Mouse (Mus musculus): ENCODE results near the gene Zfp750.

- TF ChIP-seq CTCF (IDR thresholded peaks at IDR 0.05; ENCODE audit: borderline replicate concordance, control insufficient read depth, extremely low read depth, insufficient read depth, low read length, poor library complexity) = no peak
- no peak for TF ChIP-seq POLR2A (IDR thresholded peaks at IDR 0.05; ENCODE audit: control insufficient read depth, extremely low read depth, insufficient read depth, low read length, poor library complexity)
Observed at GRCm38 (mm10) chr11:121563312-121563711, 44.2 kb upstream of the Zfp750 start.
